Mouse (Mus musculus): ENCODE results near the gene Pcsk6.
A peak's percentile ranks its signal among the peaks of the same experiment; 100 is the strongest.

The Pcsk6 gene

DNA sequence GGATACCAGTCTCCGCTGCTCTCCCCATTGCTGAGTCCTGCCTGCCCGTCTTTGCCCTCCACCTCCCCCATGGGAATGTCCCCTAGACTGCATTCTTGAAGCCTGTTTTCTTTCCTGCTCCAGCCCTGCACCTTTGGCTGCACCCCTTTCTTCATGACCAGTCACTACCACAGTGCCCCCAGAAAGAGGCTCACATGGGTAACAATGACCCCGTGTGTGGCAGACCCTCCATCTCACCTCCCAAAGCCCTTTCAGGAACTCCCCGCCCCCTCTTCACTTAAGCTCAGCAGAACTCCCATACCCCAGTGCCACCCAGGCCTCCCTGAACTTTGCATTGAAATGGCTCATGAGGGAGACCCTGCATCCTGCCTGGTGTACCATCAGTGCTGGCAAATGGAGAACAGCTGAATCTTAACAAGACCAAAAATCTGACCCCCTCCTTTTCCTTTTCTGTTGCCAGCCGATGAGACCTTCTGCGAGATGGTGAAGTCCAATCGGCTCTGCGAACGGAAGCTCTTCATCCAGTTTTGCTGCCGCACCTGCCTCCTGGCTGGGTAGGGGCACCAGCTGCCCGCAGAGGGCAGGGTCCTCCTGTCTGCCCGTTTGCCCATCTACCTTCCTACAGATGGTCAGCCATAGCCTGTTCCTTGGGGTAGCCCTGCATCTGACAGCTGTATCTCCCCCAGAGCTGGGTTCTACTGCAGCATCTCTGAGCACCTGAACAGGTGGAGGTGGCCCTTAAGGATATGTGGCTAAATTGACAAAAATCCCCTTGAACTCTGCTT is 187.1 kb downstream of the Pcsk6 start:
- DNase-seq (ENCODE audit: low read depth), result no peak

DNA sequence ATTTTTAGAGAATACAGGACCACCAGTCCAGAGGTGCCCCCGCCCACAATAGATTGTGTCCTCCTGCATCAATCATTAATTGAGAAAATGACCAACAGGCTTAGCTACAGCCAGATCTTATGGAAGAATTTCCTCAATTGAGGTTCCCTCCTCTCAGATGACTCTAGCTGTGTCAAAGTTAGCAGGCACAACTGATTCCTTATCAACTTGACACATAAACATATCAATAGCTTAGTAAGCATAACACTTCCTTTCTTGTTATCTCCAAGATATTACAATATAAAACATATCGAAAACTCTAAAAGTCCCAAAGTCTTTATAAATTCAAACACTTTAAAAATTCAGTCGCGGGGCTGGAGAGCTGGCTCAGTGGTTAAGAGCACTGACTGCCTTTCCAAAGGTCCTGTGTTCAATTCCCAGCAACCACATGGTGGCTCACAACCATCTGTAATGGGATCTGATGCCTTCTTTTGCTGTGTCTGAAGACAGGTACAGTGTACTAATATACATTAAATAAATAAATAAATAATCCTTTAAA is 192.5 kb downstream of the Pcsk6 start:
- DNase-seq (ENCODE audit: low read depth), result no peak

DNA sequence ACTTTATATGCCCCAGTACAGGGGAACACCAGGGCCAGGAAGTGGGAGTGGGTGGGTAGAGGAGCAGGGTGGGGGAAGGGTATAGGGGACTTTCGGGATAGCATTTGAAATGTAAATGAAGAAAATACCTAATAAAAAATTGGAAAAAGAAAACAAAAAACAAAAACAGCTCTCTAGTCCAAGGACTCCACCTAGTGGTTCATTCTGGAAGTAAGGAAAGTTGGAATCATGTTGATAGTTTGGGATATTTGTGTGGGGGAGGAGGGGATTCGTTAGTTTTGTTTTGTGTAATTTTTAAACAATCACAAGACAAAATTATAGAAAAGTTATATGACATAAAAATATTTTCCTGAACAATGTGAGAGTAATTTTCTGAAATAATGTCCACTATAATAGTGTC is 193.8 kb downstream of the Pcsk6 start:
- peak; percentile 80 for DNase-seq (ENCODE audit: low read depth)

DNA sequence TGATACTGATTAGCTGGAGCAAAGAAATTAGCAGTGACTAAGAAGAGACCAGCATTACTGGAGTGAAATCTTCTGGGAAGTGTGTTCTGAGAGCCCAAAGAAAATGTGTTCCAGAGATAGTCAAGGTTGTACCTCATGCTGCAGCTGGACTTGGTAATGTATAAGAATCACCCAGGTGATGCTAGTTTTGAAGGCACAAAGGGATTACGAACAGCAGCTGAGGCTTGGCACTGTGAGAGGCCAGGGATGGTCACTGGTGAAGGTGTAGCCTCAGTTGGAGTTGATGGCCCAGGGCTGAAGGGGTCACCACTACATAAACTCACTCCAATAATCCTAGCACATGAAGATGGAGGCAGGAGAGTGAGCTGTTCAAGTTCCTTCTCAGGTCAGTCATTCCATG is 197.2 kb downstream of the Pcsk6 start, which contains the start of gene Snrpa1:
Snrpa1 (plus strand) TSS at position 301 of the 400 bp plus-strand sequence.
- no peak for DNase-seq (ENCODE audit: low read depth)

DNA sequence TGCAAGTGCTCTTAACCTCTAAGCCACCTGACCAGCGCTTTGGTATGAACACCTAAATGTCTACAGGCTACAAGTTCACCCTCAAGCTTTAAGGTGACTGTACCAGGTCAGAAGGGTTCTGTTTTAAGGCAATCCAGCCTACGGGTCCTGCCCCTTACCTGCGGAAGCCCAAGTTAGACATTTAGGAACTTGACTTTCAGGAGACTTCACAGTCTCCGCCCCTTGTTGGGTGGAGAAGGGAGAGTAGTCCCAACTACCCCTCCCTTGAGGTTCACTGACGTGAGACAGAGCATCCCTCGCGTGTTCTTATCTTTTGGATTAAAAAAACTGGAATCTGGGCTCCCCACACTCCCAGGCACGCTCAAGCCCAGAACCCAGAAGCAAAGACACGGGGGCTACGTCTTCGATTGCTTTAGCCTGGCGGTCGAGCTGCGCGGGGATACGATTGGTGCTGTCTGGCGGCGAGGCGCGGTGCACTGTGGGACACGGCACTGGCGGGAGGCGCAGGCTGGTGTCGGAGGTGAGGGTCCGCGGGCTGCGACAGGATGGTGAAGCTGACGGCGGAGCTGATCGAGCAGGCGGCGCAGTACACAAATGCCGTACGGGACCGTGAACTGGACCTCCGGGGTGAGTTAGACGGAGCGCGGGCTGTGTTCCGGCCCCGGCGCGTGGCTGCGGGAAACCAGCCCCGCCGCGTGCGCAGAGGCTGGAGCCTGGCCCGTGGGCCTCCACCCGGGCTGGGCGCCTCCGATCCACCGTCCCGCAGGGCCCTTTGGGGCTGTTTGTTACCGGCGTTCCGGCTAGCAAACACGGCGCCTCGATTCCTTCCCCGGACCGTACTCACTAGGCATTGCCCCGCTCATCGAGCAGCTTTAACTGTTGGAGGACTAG is 198.8 kb downstream of the Pcsk6 start:
- peak; percentile 88 for DNase-seq (ENCODE audit: low read depth)

DNA sequence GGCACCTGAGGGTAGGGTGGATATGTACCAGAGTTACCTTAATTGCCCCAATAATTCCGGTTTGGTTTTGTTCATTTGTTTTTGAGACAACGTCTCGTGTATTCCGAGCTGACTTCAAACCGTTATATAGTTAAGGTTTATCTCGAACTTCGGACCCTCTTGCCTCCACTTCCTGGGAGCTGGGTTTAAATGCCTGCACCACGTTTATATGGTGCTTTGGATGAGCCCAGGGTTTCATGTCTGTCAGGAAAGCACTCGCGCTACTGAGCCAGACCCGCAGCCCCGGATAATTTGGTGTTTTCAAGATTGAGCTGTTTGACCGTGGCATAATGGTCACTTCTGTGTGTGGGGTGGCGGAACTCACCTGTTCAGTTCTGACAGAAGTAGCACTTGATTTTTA is 199.5 kb downstream of the Pcsk6 start:
- DNase-seq (ENCODE audit: low read depth), result no peak

DNA sequence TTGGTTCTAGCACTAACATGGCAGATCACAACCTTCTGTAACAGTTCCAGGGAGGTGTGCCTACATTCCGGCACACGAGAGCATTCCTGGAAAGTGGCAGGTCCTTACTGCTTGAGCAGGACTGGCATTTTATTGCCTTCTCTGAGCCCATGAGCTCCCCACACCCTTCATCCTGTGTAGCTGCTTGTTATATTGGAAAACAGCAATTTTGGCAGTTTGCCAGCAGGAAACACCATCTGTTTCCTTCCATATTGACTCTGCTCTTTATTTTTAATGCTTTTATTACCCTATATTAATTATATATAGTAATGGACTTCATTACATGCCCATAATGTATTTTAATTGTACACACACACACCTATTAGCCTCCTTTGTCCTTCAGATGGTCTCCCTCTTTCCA is 214.9 kb downstream of the Pcsk6 start:
- peak; percentile 17 for DNase-seq (ENCODE audit: low read depth)

DNA sequence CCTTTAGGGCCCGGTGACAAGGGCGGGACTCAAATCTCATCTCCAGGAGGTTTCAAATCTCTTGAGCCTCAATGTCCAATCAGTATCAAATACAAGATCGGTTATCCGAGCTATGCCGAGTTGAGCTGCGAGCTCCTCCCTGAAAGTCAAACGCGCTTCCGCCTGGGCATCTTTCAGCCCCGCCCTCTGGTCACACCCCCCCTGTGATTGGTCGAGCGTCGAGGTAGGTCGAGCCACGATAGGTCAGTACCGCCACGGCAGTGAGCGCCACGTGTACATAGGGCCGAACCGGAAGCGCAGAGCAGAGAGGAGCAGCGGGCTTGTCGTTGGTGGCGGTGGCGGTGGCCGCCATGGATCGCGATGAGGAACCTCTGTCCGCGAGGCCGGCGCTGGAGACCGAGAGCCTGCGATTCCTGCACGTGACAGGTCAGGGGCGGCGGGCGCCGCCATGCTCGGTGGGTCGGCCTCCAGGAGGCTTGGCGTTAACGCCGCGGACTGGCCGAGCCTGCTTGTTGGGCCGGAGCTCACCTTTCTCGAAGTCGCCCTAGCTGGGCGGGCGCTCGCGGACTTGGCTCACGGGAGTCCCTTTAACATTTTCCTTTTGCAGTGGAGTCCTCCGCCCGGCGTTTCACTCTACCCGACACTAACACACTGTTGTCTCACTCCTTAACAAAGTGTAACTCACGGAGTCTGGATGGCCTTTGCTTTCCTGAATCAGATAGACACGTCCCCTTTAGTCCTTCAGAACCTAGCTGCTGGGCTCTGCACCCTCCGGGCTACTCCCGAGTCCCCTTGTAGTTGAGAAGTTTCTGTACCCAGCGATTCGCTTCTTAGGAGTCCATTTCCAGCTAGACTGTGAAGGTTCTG is 218.1 kb downstream of the Pcsk6 start, which contains the start of gene Selenos:
Selenos (plus strand) TSS at position 286 of the 867 bp plus-strand sequence.
- DNase-seq (ENCODE audit: low read depth), result peak; percentile 98

DNA sequence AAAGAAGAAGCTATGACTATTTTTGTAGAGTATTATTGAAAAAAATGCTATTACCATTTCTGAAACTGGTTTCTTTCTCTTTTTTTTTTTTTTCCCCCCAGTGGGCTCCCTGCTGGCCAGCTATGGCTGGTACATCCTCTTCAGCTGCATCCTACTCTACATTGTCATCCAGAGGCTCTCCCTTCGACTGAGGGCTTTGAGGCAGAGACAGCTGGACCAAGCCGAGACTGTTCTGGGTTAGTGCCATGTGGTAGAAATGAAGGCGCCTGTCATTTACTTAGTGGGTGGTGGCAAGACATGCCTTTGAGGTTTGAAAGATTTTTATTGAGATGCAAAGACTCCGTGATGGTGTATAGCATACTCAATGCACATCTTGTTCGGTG is 218.7 kb downstream of the Pcsk6 start:
- DNase-seq (ENCODE audit: low read depth), result peak; percentile 50

DNA sequence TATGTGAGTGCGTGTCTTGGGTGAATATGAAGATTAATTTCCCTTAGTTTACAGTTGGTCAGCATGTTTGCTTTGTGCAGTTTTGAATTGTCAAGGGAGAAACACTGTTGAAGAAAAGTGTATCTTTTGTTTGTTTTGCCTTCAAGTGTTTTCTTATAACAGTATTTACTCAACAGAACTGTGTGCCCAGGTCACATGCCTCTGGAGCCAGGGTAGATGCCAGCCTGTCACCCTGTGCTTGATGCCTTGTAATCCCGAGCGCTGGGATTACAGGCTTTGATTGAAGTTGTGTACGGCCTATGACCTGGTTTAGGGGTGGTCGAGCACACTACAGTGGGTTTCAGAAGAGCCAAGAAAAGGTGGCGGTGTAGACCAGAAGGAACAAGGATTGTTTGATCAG is 222.2 kb downstream of the Pcsk6 start:
- DNase-seq (ENCODE audit: low read depth), result no peak

DNA sequence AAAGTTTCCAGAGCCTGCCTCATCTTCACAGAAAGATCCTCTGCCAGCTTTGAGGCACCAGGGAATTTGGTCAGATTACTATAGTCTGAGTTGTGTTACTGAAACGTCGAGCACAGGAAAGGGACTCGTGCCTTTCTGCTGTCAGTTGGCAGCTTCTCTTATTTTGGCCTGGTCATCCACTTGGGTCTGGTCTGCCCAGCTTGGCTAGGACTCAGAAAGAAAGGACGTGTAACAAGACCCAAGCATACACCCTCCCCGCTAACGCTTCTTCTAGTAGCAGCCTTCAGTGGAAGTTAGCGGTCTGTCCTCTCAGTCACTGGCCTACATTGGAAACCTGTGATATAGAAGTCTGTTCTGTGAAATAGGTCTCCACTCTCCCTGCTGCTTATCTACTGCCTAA is 223.0 kb downstream of the Pcsk6 start:
- DNase-seq (ENCODE audit: low read depth), result no peak

DNA sequence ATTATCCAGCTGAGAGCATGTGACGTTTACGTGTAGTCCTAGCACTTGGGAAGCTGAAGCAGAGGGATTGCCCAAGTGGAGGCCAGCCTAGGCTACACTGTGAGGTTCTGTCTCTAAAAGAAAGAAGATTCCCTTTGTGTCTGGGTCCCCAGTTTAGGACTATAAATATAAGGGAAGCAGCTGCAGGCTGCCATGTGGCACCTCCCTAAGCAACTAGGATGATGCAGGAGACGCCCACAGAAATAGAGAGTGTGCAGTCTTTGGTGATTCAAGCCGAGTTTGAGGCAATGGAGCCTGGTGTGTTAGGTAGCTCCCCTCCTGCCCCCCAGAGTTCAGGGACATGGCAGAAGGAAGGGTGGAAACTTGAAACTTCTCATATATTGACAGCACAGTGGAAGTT is 226.1 kb downstream of the Pcsk6 start:
- DNase-seq (ENCODE audit: low read depth), result no peak

DNA sequence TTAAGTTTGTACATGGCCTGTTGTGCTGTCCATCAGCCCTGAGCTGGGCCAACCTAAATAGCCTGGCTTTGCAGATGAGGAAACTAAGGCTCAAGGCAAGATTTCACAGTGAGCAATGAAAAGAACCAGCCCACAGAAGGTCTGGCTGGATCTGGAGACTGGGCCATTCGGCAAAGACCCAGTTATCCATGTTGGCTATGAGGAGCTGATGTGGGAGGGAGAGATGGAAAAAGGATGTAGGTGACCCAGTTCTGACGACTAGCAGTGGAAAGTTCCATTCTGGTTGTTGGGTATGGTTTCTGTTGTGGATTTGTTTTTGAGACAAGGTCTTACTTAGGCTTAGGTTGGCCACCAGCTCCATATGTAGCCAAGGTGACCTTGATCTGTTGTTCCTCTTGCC is 226.5 kb downstream of the Pcsk6 start:
- DNase-seq (ENCODE audit: low read depth), result no peak

DNA sequence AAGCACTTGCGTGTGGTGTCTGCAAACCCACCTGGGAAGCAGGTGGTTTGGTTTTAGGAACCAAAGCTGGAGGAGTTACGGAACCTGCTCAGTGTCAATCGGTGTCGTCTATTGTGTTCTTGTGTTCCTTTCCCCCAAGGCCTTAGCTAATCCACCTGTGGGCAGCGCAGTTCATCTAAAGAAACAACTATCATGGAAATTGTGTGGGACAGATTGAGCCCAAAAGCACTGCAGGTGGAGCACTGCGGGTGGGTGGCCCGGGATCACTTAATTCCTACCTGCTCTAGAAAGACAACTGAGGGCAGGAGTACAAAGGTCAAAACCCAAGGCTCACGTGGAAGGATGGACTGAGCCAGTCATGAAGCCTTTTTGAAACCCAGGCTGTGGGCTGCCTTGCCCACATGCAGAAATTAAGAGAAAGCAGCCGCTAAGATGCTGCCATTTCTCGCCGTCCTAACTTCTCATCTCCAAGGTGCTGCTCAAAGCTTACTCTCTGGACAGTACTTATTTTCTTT is 229.2 kb downstream of the Pcsk6 start:
- no peak for DNase-seq (ENCODE audit: low read depth)

DNA sequence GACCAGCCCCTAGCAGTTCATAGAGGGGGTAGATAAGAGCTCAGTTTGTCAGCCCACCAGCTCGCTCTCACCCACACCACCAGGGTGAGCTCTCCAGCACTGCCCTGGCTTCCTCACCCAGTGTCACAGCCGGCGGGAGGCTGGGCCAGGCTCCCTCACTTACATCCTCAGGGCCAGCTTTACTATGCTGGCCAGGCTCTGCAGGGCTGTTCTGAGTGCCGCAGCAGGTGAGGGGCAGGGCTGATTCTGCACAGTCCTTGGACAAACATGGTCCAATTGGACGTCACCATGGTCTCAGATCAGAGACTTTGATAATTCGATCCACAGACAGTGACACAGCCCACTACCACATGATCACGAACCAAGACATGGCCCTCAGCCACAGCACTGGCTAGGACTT is 230.0 kb downstream of the Pcsk6 start:
- DNase-seq (ENCODE audit: low read depth), result no peak

DNA sequence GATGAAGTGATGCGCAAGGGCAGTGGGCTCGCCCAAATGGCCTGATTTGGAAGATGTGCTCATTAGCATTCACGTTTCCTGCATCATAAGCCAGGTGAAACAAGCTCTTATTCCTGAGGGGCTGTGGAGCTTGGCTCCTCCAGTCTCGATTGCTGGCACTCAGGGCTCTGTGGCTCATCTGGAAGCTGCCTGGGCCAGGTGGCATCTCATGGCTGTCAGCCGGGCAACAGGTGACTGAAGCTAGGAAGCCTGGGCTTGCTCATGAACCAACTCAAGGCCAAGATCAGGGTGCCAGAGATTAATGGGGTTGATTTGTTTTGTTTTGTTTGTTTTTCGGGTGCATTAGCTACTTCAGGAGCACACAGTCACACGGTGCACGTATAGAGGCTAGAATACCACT is 231.1 kb downstream of the Pcsk6 start:
- no peak for DNase-seq (ENCODE audit: low read depth)

DNA sequence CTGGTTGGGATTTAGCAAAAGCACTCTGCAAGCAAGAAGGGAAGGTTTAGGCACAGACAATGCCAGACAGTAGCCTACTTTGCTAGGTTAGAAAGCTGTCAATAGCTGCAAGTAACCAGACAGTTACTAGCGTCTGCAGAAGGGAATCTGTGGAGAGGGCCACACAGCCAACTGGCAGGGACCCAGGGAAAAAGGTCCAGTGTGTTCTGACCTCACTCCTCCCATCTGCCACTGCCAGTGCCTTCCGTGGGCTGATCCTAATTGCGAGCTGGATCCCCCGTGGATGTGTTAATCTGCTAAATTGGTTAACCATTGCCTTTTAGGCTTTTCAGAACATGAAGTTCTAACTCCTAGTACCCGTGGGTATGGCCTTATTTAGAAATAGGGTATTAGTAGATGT is 232.6 kb downstream of the Pcsk6 start:
- no peak for DNase-seq (ENCODE audit: low read depth)

DNA sequence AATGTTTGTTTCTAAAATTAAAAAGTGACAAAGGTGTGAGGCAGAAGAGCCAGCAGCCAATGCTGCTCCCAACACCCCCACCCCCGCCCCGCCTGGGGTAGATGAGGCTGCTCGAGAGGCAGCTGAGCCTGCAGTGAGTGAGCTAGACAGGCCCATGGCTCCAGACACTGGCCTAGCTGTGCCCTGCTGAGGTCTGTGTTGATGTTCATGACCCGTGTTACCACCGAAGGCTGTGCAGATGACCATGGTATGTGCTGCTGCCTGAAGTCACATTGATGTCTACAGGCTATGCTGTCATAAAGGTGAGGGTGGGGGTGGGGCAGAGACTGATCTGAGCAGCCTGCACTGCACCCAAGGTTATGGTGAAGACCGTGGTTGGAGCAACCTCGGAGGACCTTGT is 237.3 kb downstream of the Pcsk6 start:
- no peak for DNase-seq (ENCODE audit: low read depth)
